Mouse (Mus musculus): Measurements from ENCODE around the gene Sema3e. TPM values are rescaled to one million over a fixed set of nuclear protein-coding genes. Genes with fewer than 3 reads are reported as not detected.

Gene Sema3e
- total and polyA plus RNA-seq, 3 experiments, result not detected

DNA sequence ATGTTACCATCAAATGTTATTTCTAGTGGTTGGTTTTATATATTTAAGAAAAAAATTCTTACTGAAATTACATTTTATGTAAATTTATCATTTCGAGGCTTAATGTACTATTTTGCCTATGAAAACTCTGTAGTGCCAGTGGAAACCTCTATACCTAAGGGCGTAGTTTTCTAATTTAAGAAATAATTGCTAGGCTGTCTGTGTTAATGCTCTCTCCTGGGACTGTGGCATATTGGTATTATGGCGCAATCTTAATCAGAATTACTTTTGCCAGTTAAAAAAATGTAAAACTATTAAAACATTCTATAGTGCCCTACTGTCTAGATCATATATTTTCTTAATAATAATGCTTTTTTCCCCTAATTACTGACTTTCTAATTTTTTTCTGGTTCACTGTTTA is 138.2 kb downstream of the Sema3e start:
- H3K4me2 ChIP-seq (ENCODE audit: insufficient read depth, low read depth, poor library complexity, severe bottlenecking), result no peak overlapping the region
- no peak for DNase-seq (ENCODE audit: extremely low read depth)
- H3K27ac ChIP-seq (ENCODE audit: insufficient read depth, low read depth), result no peak overlapping the region
- dilution Hi-C loops (cut with MboI; ENCODE audit: extremely low pct_ligation_motif_present, extremely low pct_unique_long_range_greater_than_20kb, low sequenced_read_pairs) (no loop called here), in situ Hi-C loops (cut with MboI; ENCODE audit: low pct_ligation_motif_present, low pct_unique_long_range_greater_than_20kb, low sequenced_read_pairs) (no loop called here)
- no peak for TF ChIP-seq CHD1 (IDR thresholded peaks at IDR 0.05; ENCODE audit: low read depth, low read length)
- no peak overlapping the region for H3K4me3 ChIP-seq (replicated peaks in 1 of 3; ENCODE audit: low read depth in 2 of 3, low read length in 2 of 3, poor library complexity in 1 of 3)
- H3K9me3 ChIP-seq (replicated peaks; ENCODE audit: low read length), result peaks cover 28% of the 10 kb centered on the region
- H3K4me1 ChIP-seq (ENCODE audit: control insufficient read depth in 1 of 2, insufficient read depth in 2 of 2), result no peaks in the 10 kb centered on the region
- no peaks in the 10 kb centered on the region for H3K36me3 ChIP-seq (replicated peaks in 1 of 2; ENCODE audit: control insufficient read depth in 1 of 2, insufficient read depth in 1 of 2, low read length in 1 of 2)
- H3K27me3 ChIP-seq (replicated peaks), result no peaks in the 10 kb centered on the region
- no peak overlapping the region for H3K9ac ChIP-seq (ENCODE audit: insufficient read depth, low read depth)
- H3K79me2 ChIP-seq (replicated peaks; ENCODE audit: control insufficient read depth, extremely low read depth, insufficient read depth, poor library complexity, severe bottlenecking), result no peaks in the 10 kb centered on the region

DNA sequence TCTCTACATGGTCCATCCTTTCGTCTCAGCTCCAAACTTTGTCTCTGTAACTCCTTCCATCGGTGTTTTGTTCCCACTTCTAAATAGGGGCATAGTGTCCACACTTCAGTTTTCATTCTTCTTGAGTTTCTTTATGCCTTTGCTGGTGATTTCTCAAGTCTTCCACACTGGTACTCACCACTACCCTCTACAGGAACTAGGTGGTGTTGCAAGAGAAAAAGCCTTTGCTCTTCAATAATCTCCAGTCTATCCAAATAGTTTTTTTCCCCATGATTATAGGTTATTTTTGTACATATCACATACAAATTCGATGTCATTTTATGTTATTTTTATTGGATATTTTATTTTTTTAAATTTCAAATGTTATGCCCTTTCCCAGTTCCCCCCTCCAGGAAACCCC is 142.7 kb downstream of the Sema3e start:
- in situ Hi-C loops (cut with MboI; ENCODE audit: low pct_ligation_motif_present, low pct_unique_long_range_greater_than_20kb, low sequenced_read_pairs), result no loop called here
- H3K4me1 ChIP-seq (ENCODE audit: control insufficient read depth in 1 of 2, insufficient read depth in 2 of 2), result no peaks in the 10 kb centered on the region
- H3K27me3 ChIP-seq (replicated peaks), result no peaks in the 10 kb centered on the region
- DNase-seq (ENCODE audit: extremely low read depth), result no peak
- no peak overlapping the region for H3K4me3 ChIP-seq (replicated peaks in 1 of 3; ENCODE audit: low read depth in 2 of 3, low read length in 2 of 3, poor library complexity in 1 of 3)
- dilution Hi-C loops (cut with MboI; ENCODE audit: extremely low pct_ligation_motif_present, extremely low pct_unique_long_range_greater_than_20kb, low sequenced_read_pairs), result no loop called here
- H3K27ac ChIP-seq (ENCODE audit: insufficient read depth, low read depth), result no peak overlapping the region
- no peaks in the 10 kb centered on the region for H3K79me2 ChIP-seq (replicated peaks; ENCODE audit: control insufficient read depth, extremely low read depth, insufficient read depth, poor library complexity, severe bottlenecking)
- no peak overlapping the region for H3K4me2 ChIP-seq (ENCODE audit: insufficient read depth, low read depth, poor library complexity, severe bottlenecking)
- no peaks in the 10 kb centered on the region for H3K36me3 ChIP-seq (replicated peaks in 1 of 2; ENCODE audit: control insufficient read depth in 1 of 2, insufficient read depth in 1 of 2, low read length in 1 of 2)
- no peak overlapping the region for H3K9ac ChIP-seq (ENCODE audit: insufficient read depth, low read depth)
- no peak for TF ChIP-seq NRF1 (IDR thresholded peaks at IDR 0.05; ENCODE audit: low read depth, low read length)
- TF ChIP-seq CHD1 (IDR thresholded peaks at IDR 0.05; ENCODE audit: low read depth, low read length), result no peak
- no peak for TF ChIP-seq SMC3 (IDR thresholded peaks at IDR 0.05; ENCODE audit: low read depth, low read length)
- TF ChIP-seq ELF1 (IDR thresholded peaks at IDR 0.05; ENCODE audit: low read depth, low read length), result no peak
- TF ChIP-seq POLR2AphosphoS2 (IDR thresholded peaks at IDR 0.05; ENCODE audit: low read depth, low read length), result no peak
- no peak for TF ChIP-seq USF1 (IDR thresholded peaks at IDR 0.05; ENCODE audit: low read depth, low read length)
- no peak for TF ChIP-seq MXI1 (IDR thresholded peaks at IDR 0.05; ENCODE audit: low read depth, low read length)
- no peak for TF ChIP-seq RCOR1 (conservative IDR thresholded peaks at IDR 0.05; ENCODE audit: low read depth, low read length)
- TF ChIP-seq MAFK (IDR thresholded peaks at IDR 0.05; ENCODE audit: insufficient replicate concordance, low read length), result no peak
- no peak for TF ChIP-seq HCFC1 (IDR thresholded peaks at IDR 0.05; ENCODE audit: low read depth, low read length)
- peaks cover 31% of the 10 kb centered on the region for H3K9me3 ChIP-seq (replicated peaks; ENCODE audit: low read length)

DNA sequence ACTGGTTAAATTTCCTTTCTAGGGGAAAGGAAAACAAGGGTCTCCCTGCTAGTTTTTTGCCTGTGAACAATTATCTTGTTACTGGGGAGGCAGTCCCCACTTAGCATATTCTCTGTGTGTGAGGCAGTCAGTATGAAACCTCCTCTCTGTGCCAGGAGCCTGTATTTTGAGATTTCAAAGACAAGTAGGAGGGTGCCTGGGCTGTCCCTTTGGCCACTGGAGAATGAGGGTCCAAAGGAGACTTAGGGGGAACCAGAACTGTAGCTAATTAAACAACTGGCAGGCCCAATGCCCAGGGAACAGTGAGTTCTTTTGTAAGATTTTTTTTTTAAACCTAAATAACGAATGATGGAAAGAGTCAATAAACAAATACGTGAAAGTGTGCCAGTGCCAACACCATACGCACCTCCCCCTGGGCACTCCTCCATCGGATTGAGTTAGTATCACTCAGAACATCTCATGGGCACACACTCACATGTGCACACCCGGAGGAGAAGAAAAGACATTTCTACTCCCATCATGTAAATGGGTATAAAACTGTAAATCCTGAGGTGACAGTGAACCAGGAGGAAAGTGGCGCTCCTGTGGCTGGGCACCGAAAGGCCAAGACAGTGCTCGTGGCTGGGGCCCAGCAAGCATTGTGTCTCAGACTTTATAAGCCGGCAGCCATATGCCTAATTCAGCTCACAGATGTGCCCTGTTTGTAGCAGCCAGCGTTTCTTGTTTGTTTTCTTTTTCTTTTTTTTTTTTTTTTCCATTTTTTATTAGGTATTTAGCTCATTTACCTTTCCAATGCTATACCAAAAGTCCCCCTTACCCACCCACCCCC is 148.5 kb downstream of the Sema3e start:
- no peak for DNase-seq (ENCODE audit: extremely low read depth)
- Histone ChIP-seq H3K4me2 (ENCODE audit: insufficient read depth, low read depth, poor library complexity, severe bottlenecking) (no peak overlapping the region), H3K9ac (ENCODE audit: insufficient read depth, low read depth) (no peak overlapping the region), H3K4me1 (ENCODE audit: control insufficient read depth in 1 of 2, insufficient read depth in 2 of 2) (no peaks in the 10 kb centered on the region), H3K36me3 (replicated peaks in 1 of 2; ENCODE audit: control insufficient read depth in 1 of 2, insufficient read depth in 1 of 2, low read length in 1 of 2) (no peaks in the 10 kb centered on the region), H3K9me3 (replicated peaks; ENCODE audit: low read length) (peaks cover 18% of the 10 kb centered on the region), H3K27ac (ENCODE audit: insufficient read depth, low read depth) (no peak overlapping the region), H3K79me2 (replicated peaks; ENCODE audit: control insufficient read depth, extremely low read depth, insufficient read depth, poor library complexity, severe bottlenecking) (no peaks in the 10 kb centered on the region), H3K27me3 (replicated peaks) (no peaks in the 10 kb centered on the region), H3K4me3 (replicated peaks in 1 of 3; ENCODE audit: low read depth in 2 of 3, low read length in 2 of 3, poor library complexity in 1 of 3) (no peak overlapping the region)
- TF ChIP-seq MAFK (IDR thresholded peaks at IDR 0.05; ENCODE audit: insufficient replicate concordance, low read length) (no peak), ZNF384 (IDR thresholded peaks at IDR 0.05; ENCODE audit: low read depth, low read length) (no peak), JUND (conservative IDR thresholded peaks at IDR 0.05; ENCODE audit: low read depth, low read length) (no peak), E2F4 (IDR thresholded peaks at IDR 0.05; ENCODE audit: insufficient replicate concordance, low read depth, low read length) (no peak), JUN (IDR thresholded peaks at IDR 0.05; ENCODE audit: insufficient read depth, low read depth, low read length) (no peak), NRF1 (IDR thresholded peaks at IDR 0.05; ENCODE audit: low read depth, low read length) (no peak), RAD21 (IDR thresholded peaks at IDR 0.05; ENCODE audit: low read depth, low read length) (no peak), CHD2 (IDR thresholded peaks at IDR 0.05; ENCODE audit: low read length) (no peak), POLR2A (IDR thresholded peaks at IDR 0.05; ENCODE audit: low read depth, low read length) (no peak), TBP (conservative IDR thresholded peaks at IDR 0.05; ENCODE audit: low read depth, low read length) (no peak), TCF12 (IDR thresholded peaks at IDR 0.05; ENCODE audit: low read depth, low read length) (no peak), POLR2AphosphoS2 (IDR thresholded peaks at IDR 0.05; ENCODE audit: low read depth, low read length) (no peak), UBTF (IDR thresholded peaks at IDR 0.05; ENCODE audit: low read depth, low read length) (no peak), USF2 (conservative IDR thresholded peaks at IDR 0.05; ENCODE audit: low read depth, low read length) (no peak), MXI1 (IDR thresholded peaks at IDR 0.05; ENCODE audit: low read depth, low read length) (no peak)
- in situ Hi-C loops (cut with MboI; ENCODE audit: low pct_ligation_motif_present, low pct_unique_long_range_greater_than_20kb, low sequenced_read_pairs) (no loop called here), dilution Hi-C loops (cut with MboI; ENCODE audit: extremely low pct_ligation_motif_present, extremely low pct_unique_long_range_greater_than_20kb, low sequenced_read_pairs) (no loop called here)

Measured in CH12.LX (cell line).